In genomic region chr4:36950790-36951149, GRCm38 (mm10) we compare ENCODE assay signal across 8 mouse cellular contexts. TPM values are rescaled to one million over a fixed set of nuclear protein-coding genes. Genes with fewer than 3 reads are reported as not detected.
A peak's percentile ranks its signal among the peaks of the same experiment; 100 is the strongest.
DNase-seq lines count a peak whose midpoint lies in the region; ATAC-seq lines count a peak whose summit lies in the region.

No protein-coding gene starts in this region.

- no peak for ATAC-seq in megakaryocyte, adult 5-6 weeks (ENCODE audit: poor library complexity, severe bottlenecking)
- peak; percentile 21; the same call in 1 of the 2 replicates for ATAC-seq in frontal cortex, adult (ENCODE audit: low TSS enrichment)

- peak; percentile 55 for DNase-seq in limb, embryonic 10.5 days (ENCODE audit: low spot score)
- DNase-seq in right cerebral cortex, adult 18-20 months: peak; percentile 17
- no peak for DNase-seq in adrenal gland, adult 18-20 months (ENCODE audit: low spot score in 2 of 2)
- DNase-seq in gastrocnemius, adult 8-10 months (ENCODE audit: low spot score in 2 of 2): no peak
- DNase-seq in urinary bladder, postnatal 36 days (ENCODE audit: low spot score in 2 of 2): no peak

- WGBS in limb, embryonic 10.5 days: under 1% methylated on average over 11 of the region's 11 CpGs

- peaks cover 43% of the 10 kb centered on the region for H3K27me3 ChIP-seq in megakaryocyte, embryonic 14.5 days (replicated peaks)
- H3K27me3 ChIP-seq in limb, embryonic 10.5 days (ENCODE audit: low read depth, poor library complexity, severe bottlenecking): peaks cover 60% of the 10 kb centered on the region

- H3K9me3 ChIP-seq in megakaryocyte, embryonic 14.5 days: 0 out of 2 replicates have a peak, but pooled peaks cover 7% of the 10 kb centered on the region
- no peaks in the 10 kb centered on the region for H3K9me3 ChIP-seq in limb, embryonic 10.5 days (replicated peaks)

- H3K27ac ChIP-seq in limb, embryonic 10.5 days: no peak overlapping the region

- H3K4me3 ChIP-seq in megakaryocyte, embryonic 14.5 days (replicated peaks): peak overlapping the region; percentile 82
- H3K4me3 ChIP-seq in limb, embryonic 10.5 days: peak overlapping the region; percentile 62

- H3K36me3 ChIP-seq in megakaryocyte, embryonic 14.5 days (replicated peaks; ENCODE audit: low read length): no peaks in the 10 kb centered on the region
- H3K36me3 ChIP-seq in limb, embryonic 10.5 days: no peaks in the 10 kb centered on the region

- H3K4me1 ChIP-seq in megakaryocyte, embryonic 14.5 days: peaks cover 23% of the 10 kb centered on the region
- H3K4me1 ChIP-seq in limb, embryonic 10.5 days: peaks cover 24% of the 10 kb centered on the region

RNA-seq across cellular contexts. Expression of gene Lingo2, which starts 0.8 kb away (rescaled TPM):
- polyA plus RNA-seq in megakaryocyte, embryonic 14.5 days (2012; ENCODE audit: insufficient read depth, low replicate concordance): not detected in 2 replicates
- not detected in 2 replicates for total RNA-seq in megakaryocyte, adult 5-6 weeks (2015)
- not detected in 2 replicates for total RNA-seq in megakaryocyte, adult 5-6 weeks (2017)
- 0.40 and 0.54 TPM in 2 replicates for polyA plus RNA-seq in limb, embryonic 10.5 days (2016; fragmentation: Nextera tagmentation; extraction: Ambion mirVana)
- under 1 TPM; 0.10 TPM for total RNA-seq in adrenal gland, adult 18-20 months (2021)
- not detected for total RNA-seq in gastrocnemius, adult 8-10 months (2022)

Comparison
In these comparisons a context has a peak if more than half of its experiments do, and no peak if none do; other contexts are left out.
1. DNase-seq: peak in limb, embryonic 10.5 days (single experiment) and right cerebral cortex, adult 18-20 months (single experiment); none in adrenal gland, adult 18-20 months (0 of 2), gastrocnemius, adult 8-10 months (0 of 2) and urinary bladder, postnatal 36 days (0 of 2).